Mouse (Mus musculus): ENCODE measurements around the gene C1qtnf5. TPM values are rescaled to one million over a fixed set of nuclear protein-coding genes. Genes with fewer than 3 reads are reported as not detected.
"Not testable (repeated sequence)": the region's sequence is repeated elsewhere in the genome, so short reads cannot be mapped to it uniquely, and the experiment has no call there.

Gene C1qtnf5
- polyA plus RNA-seq, 1 experiment from 2014 or later: 2.1 TPM

- 80% methylated on average over 31 of the region's 31 CpGs for WGBS
- Histone ChIP-seq H3K9me3 (no peaks in the 10 kb centered on the region), H3K27ac (replicated peaks) (0 out of 2 replicates have a peak overlapping the region, but pooled peaks have one; percentile 29), H3K4me1 (peaks cover 63% of the 10 kb centered on the region), H3K27me3 (replicated peaks) (no peaks in the 10 kb centered on the region), H3K4me3 (no peak overlapping the region), H3K36me3 (peaks cover 31% of the 10 kb centered on the region), H3K4me2 (peak overlapping the region; percentile 68), H3K9ac (peak overlapping the region; percentile 66)
- ATAC-seq (ENCODE audit: extremely low read depth, insufficient number of reproducible peaks, low FRiP score, low TSS enrichment): no peak
Observed at GRCm38 (mm10) chr9:44108269-44109055, 1.4 kb downstream of the C1qtnf5 start.

DNA sequence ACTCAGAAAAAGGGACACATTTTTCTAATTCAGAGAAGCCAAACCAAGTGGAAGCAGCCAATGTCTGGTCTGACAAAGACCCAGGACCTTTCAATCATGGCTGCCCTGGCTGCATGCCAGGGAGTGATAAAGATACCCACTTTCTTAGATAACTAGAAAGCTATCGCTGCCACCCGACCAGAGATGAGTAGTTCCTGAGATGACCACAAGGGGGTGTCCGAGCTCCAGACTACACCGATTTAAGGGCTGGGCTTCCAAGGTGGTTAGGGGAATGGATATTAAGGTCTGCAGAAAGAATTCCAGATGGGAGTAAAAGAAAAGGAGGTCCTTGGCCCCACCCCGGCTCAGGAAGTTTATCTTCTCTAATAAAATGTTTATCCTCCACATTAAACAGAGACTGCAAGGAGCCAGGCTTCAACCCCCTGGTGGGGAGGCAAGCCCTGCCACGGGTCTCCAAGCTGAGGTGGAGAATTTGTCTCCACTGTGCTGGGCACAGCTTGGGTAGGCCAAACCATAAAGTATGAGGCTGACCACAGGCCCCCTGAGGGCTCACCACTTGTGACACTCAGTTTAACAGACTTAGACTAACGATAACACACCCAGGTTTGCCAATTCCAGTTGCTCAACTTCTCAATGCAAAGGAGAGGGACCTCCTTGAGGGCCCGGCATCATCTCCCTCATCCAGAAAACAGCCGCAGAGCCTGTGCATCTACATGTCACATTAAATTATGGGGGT is 2.5 kb downstream of the C1qtnf5 start:
- Histone ChIP-seq H3K36me3 (peaks cover 27% of the 10 kb centered on the region), H3K9ac (peak overlapping the region; percentile 74), H3K27ac (replicated peaks) (peak overlapping the region; percentile 29; the same call in 1 of the 2 replicates), H3K9me3 (no peaks in the 10 kb centered on the region), H3K4me3 (peak overlapping the region; percentile 42), H3K27me3 (replicated peaks) (no peaks in the 10 kb centered on the region), H3K4me2 (peak overlapping the region; percentile 68), H3K4me1 (peaks cover 70% of the 10 kb centered on the region)
- no peak for ATAC-seq (ENCODE audit: extremely low read depth, insufficient number of reproducible peaks, low FRiP score, low TSS enrichment)
- 29% methylated on average over 9 of the region's 9 CpGs for WGBS

DNA sequence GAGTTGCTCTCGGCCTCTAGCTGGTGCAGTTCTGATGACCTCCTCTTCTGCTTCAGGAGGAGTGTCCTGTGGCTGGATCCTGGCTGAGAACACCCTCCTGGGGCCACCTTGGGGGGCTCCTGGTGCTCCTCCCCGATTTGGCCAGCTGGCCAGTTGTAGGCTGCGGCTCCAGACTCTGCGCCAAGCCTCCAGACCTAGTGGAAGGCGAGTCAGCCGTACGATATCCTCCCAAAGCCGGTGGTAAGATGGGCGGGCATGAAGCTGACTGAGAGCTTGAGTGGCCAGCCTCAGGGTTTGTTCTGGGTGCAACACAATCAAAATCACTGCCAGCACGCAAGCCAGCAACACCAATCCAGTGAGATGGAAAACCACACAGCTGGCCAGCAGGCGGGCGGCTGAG is 4.9 kb downstream of the C1qtnf5 start:
- H3K36me3 ChIP-seq: peaks cover 14% of the 10 kb centered on the region
- ATAC-seq (ENCODE audit: extremely low read depth, insufficient number of reproducible peaks, low FRiP score, low TSS enrichment); H3K27me3 ChIP-seq (replicated peaks); H3K9me3 ChIP-seq; H3K27ac ChIP-seq (replicated peaks): not testable (repeated sequence)
- H3K4me3 ChIP-seq: peak overlapping the region; percentile 65
- peak overlapping the region; percentile 70 for H3K9ac ChIP-seq
- H3K4me2 ChIP-seq: peak overlapping the region; percentile 72
- H3K4me1 ChIP-seq: peaks cover 56% of the 10 kb centered on the region
- WGBS: 57% methylated on average over 10 of the region's 12 CpGs

GRCm38 (mm10) chr9:44113105-44113789 is 6.2 kb downstream of the C1qtnf5 start, which contains the start of the genes Gm49380 and Rnf26:
Gm49380 (minus strand) TSS chr9:44113500.
Rnf26 (minus strand) TSS chr9:44113517.
- peak within 1 kb of the TSS; percentile 70 for H3K27ac ChIP-seq (replicated peaks)
- no peaks in the 10 kb centered on the region for H3K9me3 ChIP-seq
- H3K4me2 ChIP-seq: peak within 1 kb of the TSS; percentile 72
- H3K4me3 ChIP-seq: peak within 1 kb of the TSS; percentile 65
- peak; percentile 90 for ATAC-seq (ENCODE audit: extremely low read depth, insufficient number of reproducible peaks, low FRiP score, low TSS enrichment)
- WGBS: under 1% methylated on average over 47 of the region's 51 CpGs
- H3K36me3 ChIP-seq: peaks cover 9% of the 10 kb centered on the region
- H3K4me1 ChIP-seq: peaks cover 43% of the 10 kb centered on the region
- no peaks in the 10 kb centered on the region for H3K27me3 ChIP-seq (replicated peaks)
- peak within 1 kb of the TSS; percentile 94 for H3K9ac ChIP-seq

- no peaks in the 10 kb centered on the region for H3K27me3 ChIP-seq (replicated peaks)
- no peak overlapping the region for H3K27ac ChIP-seq (replicated peaks)
- WGBS: 63% methylated on average over 2 of the region's 2 CpGs
- H3K9ac ChIP-seq: no peak overlapping the region
- H3K9me3 ChIP-seq: no peaks in the 10 kb centered on the region
- no peak overlapping the region for H3K4me2 ChIP-seq
- no peak for ATAC-seq (ENCODE audit: extremely low read depth, insufficient number of reproducible peaks, low FRiP score, low TSS enrichment)
- H3K4me3 ChIP-seq: no peak overlapping the region
- peaks cover 31% of the 10 kb centered on the region for H3K4me1 ChIP-seq
- 0 out of 2 replicates have a peak, but pooled peaks cover 4% of the 10 kb centered on the region for H3K36me3 ChIP-seq
Observed at GRCm38 (mm10) chr9:44114453-44114852, 7.4 kb downstream of the C1qtnf5 start.

- no peak overlapping the region for H3K4me2 ChIP-seq
- ATAC-seq (ENCODE audit: extremely low read depth, insufficient number of reproducible peaks, low FRiP score, low TSS enrichment): no peak
- WGBS: 87% methylated on average over 9 of the region's 9 CpGs
- no peak overlapping the region for H3K27ac ChIP-seq (replicated peaks)
- H3K36me3 ChIP-seq: no peaks in the 10 kb centered on the region
- 0 out of 2 replicates have a peak overlapping the region, but pooled peaks have one; percentile 16 for H3K9ac ChIP-seq
- no peaks in the 10 kb centered on the region for H3K27me3 ChIP-seq (replicated peaks)
- peaks cover 19% of the 10 kb centered on the region for H3K4me1 ChIP-seq
- no peaks in the 10 kb centered on the region for H3K9me3 ChIP-seq
- no peak overlapping the region for H3K4me3 ChIP-seq
Observed at GRCm38 (mm10) chr9:44115599-44115998, 8.6 kb downstream of the C1qtnf5 start.

- no peak overlapping the region for H3K4me3 ChIP-seq
- WGBS: 81% methylated on average over 4 of the region's 4 CpGs
- no peak for ATAC-seq (ENCODE audit: extremely low read depth, insufficient number of reproducible peaks, low FRiP score, low TSS enrichment)
- no peak overlapping the region for H3K9ac ChIP-seq
- no peaks in the 10 kb centered on the region for H3K36me3 ChIP-seq
- H3K27ac ChIP-seq (replicated peaks): no peak overlapping the region
- no peaks in the 10 kb centered on the region for H3K27me3 ChIP-seq (replicated peaks)
- no peaks in the 10 kb centered on the region for H3K9me3 ChIP-seq
- peaks cover 15% of the 10 kb centered on the region for H3K4me1 ChIP-seq
- no peak overlapping the region for H3K4me2 ChIP-seq
Observed at GRCm38 (mm10) chr9:44116182-44116581, 9.1 kb downstream of the C1qtnf5 start.

- no peaks in the 10 kb centered on the region for H3K9me3 ChIP-seq
- H3K4me3 ChIP-seq: no peak overlapping the region
- no peaks in the 10 kb centered on the region for H3K27me3 ChIP-seq (replicated peaks)
- no peak overlapping the region for H3K9ac ChIP-seq
- ATAC-seq (ENCODE audit: extremely low read depth, insufficient number of reproducible peaks, low FRiP score, low TSS enrichment): no peak
- H3K27ac ChIP-seq (replicated peaks): no peak overlapping the region
- peaks cover 4% of the 10 kb centered on the region; the same call in 1 of the 2 replicates for H3K4me1 ChIP-seq
- no peaks in the 10 kb centered on the region for H3K36me3 ChIP-seq
- WGBS: 50% methylated on average over 5 of the region's 5 CpGs
- H3K4me2 ChIP-seq: no peak overlapping the region
Observed at GRCm38 (mm10) chr9:44119011-44119410, 12.0 kb downstream of the C1qtnf5 start.

- Histone ChIP-seq H3K27ac (replicated peaks) (no peak overlapping the region), H3K9me3 (no peaks in the 10 kb centered on the region), H3K9ac (no peak overlapping the region), H3K4me3 (no peak overlapping the region), H3K4me1 (no peaks in the 10 kb centered on the region), H3K27me3 (replicated peaks) (no peaks in the 10 kb centered on the region), H3K4me2 (no peak overlapping the region), H3K36me3 (no peaks in the 10 kb centered on the region)
- WGBS: 71% methylated on average over 8 of the region's 8 CpGs
- ATAC-seq (ENCODE audit: extremely low read depth, insufficient number of reproducible peaks, low FRiP score, low TSS enrichment): no peak
Observed at GRCm38 (mm10) chr9:44119948-44120465, 13.0 kb downstream of the C1qtnf5 start.

DNA sequence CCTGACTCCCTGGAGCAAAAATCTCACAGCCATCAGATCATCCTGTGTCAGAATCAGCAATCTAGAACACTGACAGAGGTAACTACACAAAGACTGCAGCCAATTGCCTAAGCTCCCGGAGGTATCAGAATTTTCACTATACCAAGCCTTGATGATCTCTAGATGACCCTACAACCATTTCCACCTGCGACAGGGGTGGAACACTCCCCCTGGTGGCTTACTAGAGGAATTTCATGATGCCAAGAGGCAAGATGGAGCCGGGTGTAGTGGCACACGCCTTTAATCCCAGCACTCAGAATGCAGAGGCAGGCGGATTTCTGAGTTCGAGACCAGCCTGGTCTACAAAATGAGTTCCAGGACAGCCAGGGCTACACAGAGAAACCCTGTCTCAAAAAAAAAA is 17.3 kb downstream of the C1qtnf5 start:
- H3K4me1 ChIP-seq: peaks cover 25% of the 10 kb centered on the region
- WGBS: 54% methylated on average over 6 of the region's 6 CpGs
- H3K27me3 ChIP-seq (replicated peaks): no peaks in the 10 kb centered on the region
- H3K9ac ChIP-seq: no peak overlapping the region
- no peaks in the 10 kb centered on the region for H3K36me3 ChIP-seq
- H3K9me3 ChIP-seq: no peaks in the 10 kb centered on the region
- H3K4me3 ChIP-seq: no peak overlapping the region
- H3K27ac ChIP-seq (replicated peaks): no peak overlapping the region
- no peak overlapping the region for H3K4me2 ChIP-seq
- ATAC-seq (ENCODE audit: extremely low read depth, insufficient number of reproducible peaks, low FRiP score, low TSS enrichment): no peak

GRCm38 (mm10) chr9:44125026-44125425 is 18.0 kb downstream of the C1qtnf5 start:
- ATAC-seq (ENCODE audit: extremely low read depth, insufficient number of reproducible peaks, low FRiP score, low TSS enrichment): no peak
- Histone ChIP-seq H3K4me2 (no peak overlapping the region), H3K27ac (replicated peaks) (no peak overlapping the region), H3K4me3 (no peak overlapping the region), H3K27me3 (replicated peaks) (no peaks in the 10 kb centered on the region), H3K36me3 (no peaks in the 10 kb centered on the region), H3K4me1 (peaks cover 31% of the 10 kb centered on the region), H3K9me3 (no peaks in the 10 kb centered on the region), H3K9ac (no peak overlapping the region)
- WGBS: 36% methylated on average over 5 of the region's 5 CpGs
